Mouse (Mus musculus) lung, postnatal 25 days (tissue): ENCODE measurements around the gene Il10ra.

Experiments used
- DNase-seq: peaks from one replicate; pipeline ENCODE4 v3.0.0; 2022; ENCODE audit warnings: low spot score

The Il10ra gene

DNA sequence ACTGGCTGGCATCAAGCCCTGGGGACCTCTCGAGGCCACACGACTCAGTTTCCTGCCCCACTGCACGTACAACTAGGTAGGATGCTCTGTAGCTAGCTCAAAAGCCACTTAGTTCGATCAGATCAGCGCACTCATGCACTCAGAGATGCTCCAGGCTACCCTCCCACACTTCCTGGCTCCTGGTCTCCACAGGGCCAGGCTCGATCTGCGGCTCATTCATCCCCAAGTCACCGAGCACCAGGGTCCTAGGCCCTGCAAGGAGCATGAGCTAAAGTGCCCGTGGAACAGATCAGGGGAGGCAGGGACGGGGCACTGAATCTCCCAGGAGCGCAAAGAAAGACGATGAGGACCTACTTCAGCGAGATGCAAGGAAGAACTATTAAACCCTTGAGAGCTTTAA lies 9.9 kb downstream of the Il10ra start:
- DNase-seq: no peak

- no peak for DNase-seq
These were observed 13.0 kb downstream of the Il10ra start for GRCm38 (mm10) chr9:45255967-45256366.

GRCm38 (mm10) chr9:45255431-45255830 lies 13.5 kb downstream of the Il10ra start:
- DNase-seq: no peak

DNA sequence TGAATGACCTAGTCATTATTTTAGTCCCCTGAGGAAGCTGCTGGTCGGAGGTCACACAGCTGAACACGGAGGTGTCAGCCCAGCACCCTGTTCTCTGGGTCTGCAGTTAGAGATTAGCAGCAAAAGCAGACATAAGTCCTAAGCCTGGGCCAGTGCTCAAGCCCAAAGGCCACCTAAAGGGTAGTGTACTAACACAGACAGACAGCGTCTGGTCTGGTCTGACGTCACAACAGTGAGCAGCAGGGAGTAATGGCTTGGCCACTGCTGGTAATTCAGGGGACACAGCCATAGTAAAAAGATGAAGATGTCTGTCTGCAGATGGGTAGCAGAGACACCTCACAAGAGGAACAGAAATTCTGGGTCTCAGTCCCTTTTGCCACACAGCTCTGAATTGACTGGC lies 14.3 kb downstream of the Il10ra start:
- DNase-seq: no peak

DNA sequence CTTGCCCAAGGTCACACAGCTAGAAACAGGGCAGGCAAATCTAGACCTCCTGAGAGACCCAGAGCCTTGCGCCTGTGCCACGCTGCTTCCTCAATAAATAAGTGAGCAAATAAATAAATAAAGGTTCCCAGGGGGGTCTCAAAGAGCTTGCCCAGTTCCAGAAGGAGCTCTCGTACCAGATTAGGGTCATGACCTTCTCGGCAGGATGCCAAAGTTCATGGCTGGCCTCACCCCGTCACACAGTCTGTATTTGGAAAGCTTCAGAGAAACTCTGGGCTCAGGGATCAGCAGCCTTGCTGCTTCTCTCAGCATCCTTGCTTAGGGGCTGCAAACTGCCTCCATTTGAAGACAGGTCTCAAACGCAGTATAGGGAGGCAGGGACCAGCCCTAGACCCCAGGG lies 14.9 kb downstream of the Il10ra start:
- no peak for DNase-seq

- no peak for DNase-seq
These were observed 16.6 kb downstream of the Il10ra start for GRCm38 (mm10) chr9:45252395-45252794.

DNA sequence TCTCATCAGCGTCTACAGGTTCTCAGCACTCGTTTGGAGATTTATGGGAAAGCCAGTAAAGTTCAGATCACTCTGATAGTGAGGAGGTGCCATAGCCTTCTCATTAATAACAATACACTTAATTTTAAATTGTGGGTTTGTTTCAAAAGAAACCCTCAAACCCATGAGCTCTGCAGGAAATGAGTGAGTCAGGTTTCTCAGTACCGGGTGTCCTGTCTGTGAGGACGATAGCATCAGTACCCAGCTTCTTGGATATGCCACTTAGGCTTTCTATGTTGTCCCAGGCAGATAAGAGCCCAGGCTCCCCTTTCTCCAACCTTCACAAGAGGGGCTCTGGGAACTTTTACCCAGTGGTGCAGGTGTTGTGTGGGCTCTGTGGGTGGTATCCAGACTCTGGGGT lies 17.0 kb downstream of the Il10ra start:
- DNase-seq: no peak

DNA sequence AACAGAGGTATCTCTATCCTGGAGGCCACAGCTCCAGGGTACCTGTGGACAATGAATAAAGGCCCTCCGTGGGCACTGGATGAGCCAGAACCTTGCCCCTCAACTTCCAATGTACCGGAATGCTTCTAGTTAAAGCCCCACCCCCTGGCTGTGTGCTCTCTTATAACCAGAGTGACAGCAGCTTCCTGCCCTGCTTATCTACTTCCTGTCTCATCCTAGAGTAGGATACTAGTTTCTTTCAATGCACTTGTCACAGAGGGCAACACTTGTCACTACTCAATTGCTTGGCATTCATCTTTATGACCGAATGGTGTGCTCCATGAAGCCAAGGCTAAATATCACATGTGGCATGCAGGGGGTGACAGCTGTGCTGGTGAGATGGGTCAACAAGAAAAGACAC lies 17.7 kb downstream of the Il10ra start:
- no peak for DNase-seq

GRCm38 (mm10) chr9:45250306-45250705 lies 18.6 kb downstream of the Il10ra start:
- no peak for DNase-seq

DNA sequence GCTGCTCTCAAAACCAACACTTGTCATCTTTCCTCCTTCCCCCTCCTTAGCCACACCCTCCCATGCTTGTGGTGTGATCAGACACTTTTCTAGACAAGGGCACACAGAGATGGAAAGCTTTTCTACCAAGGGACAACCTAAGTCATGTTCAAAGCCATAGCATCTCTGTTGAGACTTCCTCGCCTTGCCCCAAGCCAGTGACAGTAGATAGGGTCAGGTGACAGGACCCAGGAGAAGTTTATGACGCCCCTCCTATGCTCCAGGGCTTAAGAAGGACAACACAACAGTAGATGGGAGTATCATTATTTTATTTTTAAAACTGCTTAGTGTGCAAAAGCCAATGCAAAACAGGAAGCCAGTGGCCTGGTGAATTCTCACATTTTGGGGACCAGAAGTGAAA lies 21.4 kb downstream of the Il10ra start:
- peak; percentile 34 for DNase-seq

DNA sequence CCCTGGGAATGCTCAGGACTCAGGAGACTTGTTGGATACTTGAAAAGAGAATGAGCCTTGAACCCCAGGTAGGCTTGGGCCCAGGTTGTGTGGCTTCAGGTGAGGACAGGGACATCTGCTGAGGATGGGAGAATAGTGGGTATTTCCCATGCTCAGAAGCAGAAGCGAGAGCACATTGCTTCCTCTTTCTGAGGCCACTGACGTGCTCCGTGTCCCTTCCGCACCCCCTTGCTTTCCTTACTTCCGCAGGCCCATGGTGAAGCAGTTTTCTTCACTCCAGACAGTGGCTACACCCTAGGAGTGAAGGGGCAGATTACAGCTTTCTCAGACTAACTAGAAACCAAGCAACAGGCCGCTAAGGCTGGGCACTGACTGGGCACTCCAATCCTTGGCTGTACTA lies 22.9 kb downstream of the Il10ra start:
- DNase-seq: peak; percentile 73

DNA sequence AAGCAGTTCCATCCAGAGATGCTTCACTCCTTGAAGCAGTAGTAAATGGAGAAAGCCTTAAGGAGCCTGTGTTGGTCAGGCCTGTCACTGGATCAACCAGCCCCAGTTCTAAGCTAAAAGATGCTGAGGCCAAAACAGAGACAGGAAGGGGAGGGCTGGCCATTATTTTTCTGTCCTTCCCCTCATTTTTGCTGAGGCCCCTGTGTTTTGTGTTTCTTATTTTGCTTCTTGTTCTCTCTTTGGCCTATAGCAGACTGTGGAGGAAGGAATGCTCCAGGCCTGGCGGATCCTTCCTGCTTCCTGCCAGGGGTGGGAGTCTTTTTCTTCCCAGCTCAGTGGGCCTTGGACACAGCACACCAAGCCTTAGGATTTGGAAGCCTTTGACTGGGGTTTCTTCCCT lies 23.5 kb downstream of the Il10ra start:
- DNase-seq: no peak

DNA sequence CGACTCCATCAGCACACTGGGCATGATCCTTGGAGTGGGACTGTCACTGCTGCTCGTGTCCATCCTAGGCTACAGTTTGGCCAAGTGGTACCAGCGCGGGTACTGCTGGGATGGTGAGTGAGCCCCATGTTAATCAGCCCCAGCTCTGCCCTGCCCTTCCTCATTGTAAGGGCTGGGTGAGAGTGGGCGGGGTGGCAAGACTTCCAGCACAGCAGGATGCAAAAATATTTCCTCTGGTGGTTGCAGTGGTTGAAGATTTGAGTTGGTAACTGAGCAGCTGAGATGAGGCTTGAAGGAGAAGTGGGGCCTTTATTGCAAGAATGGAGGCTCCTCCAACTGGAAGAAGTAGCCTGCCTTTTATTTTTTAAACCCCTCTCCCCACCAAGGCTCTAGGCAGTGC lies 27.6 kb downstream of the Il10ra start:
- DNase-seq: peak; percentile 47

GRCm38 (mm10) chr9:45236744-45237143 lies 32.2 kb downstream of the Il10ra start:
- no peak for DNase-seq

DNA sequence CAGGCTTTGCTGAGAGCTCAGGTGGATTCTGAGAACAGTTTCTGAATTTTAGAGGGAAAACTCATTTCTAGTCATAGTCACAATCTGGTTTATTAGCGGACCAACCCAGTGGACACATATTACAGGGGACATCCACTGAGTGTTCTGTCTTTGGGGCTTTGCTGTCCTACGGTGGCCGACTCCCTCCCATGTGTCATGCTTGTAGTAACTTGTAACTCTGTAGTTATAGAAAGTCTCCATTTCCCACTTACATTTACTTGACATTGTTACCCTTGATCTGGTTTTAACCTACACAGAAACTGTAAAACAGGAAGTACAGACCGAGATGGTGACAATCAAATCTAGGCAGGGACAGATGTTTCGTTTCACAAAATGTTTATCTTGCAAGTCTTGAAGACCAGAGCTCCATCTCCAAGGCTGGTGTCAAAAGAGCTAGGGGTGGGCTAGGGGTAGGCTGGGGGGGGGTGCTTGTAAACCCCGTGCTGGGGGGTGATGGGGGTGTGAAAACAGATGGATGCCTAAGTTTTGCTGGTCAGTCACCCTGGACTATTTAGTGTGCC lies 33.2 kb downstream of the Il10ra start:
- peak; percentile 36 for DNase-seq

GRCm38 (mm10) chr9:45229359-45229758 lies 39.6 kb downstream of the Il10ra start:
- DNase-seq: no peak

GRCm38 (mm10) chr9:45221567-45221966 lies 47.4 kb downstream of the Il10ra start:
- DNase-seq: peak; percentile 90

DNA sequence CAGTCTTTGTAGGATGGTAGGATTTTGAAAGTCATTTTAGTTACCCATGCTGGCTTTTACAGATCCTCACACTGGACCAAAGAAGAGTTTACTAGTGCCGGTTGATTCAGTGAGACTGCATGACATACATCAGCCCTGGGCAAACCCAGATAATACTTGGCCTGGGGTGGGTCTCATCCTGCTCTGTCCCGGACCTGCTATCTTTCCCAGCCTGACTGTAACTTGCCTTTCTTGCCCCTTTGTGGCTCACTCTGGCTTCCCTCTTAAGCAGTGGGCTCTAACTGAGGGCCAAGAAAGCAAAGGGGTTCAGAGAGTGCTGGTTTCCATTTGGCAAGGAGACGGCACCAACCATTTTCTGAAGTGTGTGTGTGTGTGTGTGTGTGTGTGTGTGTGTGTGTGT lies 49.3 kb downstream of the Il10ra start:
- no peak for DNase-seq

DNA sequence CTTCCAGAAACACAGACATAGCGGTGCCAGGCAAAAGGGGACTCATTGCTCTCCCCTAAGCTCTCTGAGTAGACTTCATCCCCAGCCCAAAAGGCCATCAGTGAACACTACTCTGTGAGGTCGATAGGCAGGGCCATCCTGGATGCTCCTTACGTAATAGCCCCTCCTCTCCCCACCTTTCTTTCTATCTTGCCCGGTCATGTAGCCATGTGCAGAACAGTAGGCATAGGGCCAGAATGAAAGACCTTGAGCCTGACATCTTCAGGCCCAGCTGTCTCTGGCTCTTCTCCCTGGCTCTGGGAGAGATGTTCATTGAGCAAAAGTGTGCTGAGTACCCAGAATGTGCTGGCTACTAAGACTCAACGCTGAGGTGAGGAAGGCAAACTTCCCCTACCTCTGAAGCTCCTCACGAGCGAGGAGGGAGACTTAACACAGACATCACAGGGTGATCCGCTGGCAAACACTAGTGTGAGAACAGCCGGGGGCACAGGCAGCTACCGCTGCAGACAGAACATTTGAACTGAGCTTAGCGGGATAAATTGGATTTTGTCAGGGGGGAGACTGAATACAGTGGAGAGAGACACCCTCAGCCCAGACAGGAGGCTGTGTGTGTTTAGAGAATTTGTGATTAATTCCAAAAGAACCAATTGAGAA lies 53.3 kb downstream of the Il10ra start:
- no peak for DNase-seq

DNA sequence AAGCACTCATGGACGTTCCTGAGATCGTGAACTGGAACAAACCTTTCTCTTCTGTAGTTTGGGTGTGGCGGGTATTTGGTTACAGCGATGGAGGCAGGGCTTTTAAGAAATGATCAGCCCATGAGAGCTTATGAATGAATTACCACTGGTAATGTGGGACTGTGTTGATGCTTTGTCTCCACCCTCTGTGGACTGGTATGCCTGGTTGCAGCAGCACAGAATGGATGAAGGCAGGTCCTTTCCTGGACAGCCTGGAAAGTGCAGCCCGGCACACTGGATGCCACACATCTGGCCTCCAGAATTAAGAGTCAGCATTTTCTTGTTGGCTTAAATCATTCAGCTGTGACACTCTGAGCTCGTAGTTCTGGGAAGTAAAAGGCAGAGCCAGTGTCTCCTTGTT lies 56.9 kb downstream of the Il10ra start:
- DNase-seq: no peak

DNA sequence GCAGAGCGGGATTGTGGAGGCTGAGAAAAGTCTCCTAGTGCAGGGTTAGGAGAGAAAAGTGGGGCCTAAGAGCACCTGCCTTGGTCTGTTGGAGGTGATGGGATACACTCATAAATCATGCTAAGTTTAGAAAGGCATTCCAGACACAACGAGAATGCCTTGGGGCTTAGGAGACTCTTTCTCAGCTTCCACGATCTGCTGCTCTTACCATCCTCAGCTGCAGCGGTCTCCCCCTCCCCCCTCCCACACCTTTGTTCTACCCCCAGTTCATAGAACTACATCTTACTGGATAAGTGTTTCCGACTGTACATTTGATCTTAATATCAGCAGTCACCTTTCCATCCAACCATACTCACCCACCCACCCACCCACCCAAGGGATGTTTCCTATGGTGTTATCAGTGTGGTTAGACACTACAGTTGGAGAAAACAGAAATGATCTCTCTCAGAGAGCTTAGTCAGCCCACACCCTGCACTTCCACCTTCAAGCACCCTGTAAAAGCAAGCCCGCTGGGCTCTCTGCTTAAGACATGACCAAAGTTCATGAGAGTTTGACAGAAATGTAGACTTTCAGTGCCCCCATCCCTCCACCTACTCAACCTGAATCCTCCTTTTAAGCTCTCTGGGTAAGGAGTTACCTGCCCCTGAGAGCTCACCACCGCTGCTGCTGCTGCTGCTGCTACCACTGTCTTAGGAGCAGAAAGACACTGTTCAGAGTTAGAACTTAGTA lies 61.8 kb downstream of the Il10ra start:
- no peak for DNase-seq

- DNase-seq: no peak
These were observed 62.8 kb downstream of the Il10ra start for GRCm38 (mm10) chr9:45206121-45206520.

GRCm38 (mm10) chr9:45205143-45205542 lies 63.8 kb downstream of the Il10ra start:
- no peak for DNase-seq
